Mouse (Mus musculus): ENCODE results near the gene Actl9. TPM values are rescaled to one million over a fixed set of nuclear protein-coding genes. Genes with fewer than 3 reads are reported as not detected.

Gene Actl9
- total RNA-seq (2022), result not detected

- no peak for DNase-seq (ENCODE audit: low spot score in 2 of 2)
Measured at GRCm38 (mm10) chr17:33432019-33432946, at the start of gene Actl9. Gene Actl9 (plus strand): TSS chr17:33432896.

DNA sequence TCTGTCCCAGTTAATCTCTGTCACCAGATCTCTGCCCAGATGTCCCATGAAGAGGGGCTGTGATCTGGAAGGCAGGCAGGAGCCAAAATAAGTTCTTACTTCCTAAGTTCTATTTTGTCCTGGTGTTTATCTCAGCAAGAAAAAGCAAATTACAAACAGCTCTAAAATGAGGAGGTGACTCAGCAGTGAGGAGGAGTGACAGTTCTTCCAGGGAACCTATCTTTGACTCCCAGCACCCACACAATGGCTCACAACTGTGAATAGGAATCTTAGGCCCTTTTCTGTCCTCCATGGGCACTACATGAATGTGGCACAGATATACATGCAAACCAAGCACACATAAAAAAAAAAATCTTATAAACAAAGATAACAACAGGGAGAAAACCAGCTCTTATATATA lies 47.0 kb upstream of the Actl9 start:
- DNase-seq (ENCODE audit: low spot score in 2 of 2), result no peak

DNA sequence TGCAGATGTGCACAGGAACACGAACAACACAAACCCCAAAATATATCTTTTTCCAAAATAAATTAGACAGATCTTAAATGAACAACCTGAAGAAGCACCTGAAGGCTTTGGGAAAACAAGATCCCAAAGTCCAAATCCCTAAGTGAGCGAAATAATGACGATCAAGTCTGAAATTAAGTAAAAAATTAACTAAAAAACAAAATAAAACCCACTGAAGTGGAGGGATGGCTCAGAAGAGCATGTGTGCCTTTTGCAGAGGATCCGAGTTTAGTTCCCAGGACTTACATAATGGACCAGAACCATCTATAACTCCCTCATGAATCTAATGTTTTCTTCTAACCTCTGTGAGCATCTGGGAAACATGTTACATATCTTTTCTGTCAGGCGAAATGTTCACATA lies 40.4 kb upstream of the Actl9 start:
- DNase-seq (ENCODE audit: low spot score in 2 of 2), result no peak

DNA sequence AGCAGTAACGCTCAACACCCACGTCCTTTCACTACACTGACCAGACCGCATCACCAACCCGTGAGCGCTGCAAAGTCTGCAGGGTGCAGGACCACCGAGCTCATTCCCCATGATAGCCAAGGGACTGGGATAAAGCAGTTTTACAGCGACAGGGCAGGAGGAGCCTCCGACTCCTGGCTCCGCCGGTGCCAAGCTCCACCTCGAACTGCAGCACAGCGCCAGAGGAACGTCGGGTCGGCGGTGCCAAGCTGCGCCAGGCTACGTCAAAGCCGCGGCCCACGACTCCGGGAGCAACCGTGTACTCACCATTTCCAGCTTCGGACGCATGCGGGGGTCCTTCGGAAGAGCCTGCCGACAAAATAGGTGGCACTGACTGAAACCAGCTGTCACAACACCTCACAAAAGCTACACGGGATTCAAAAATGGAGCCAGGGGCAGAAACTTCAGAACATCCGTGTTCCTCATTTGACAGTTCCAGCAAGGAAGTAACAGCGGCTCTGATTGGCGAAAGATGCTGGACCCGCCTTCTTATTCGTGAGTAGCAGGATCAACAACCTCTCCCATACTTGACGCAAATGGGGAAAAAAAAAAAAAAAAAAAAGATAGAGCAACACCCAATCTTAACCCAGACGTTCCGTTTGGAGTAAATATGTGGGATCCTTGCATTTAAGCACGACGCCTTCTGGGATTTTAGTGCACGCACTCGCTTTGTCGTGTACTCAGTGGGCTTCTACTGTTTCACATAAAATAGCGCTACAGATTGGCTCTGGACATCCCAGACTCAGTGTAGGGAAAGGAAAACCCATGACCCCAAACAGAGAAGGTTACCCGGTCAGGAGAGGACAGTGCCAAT lies 38.3 kb upstream of the Actl9 start, which contains the start of gene Zfp101:
TSS of gene Zfp101 (minus strand) at position 460 of the 853 bp plus-strand sequence.
- peak; percentile 85 to 86 for DNase-seq (ENCODE audit: low spot score in 2 of 2)

DNA sequence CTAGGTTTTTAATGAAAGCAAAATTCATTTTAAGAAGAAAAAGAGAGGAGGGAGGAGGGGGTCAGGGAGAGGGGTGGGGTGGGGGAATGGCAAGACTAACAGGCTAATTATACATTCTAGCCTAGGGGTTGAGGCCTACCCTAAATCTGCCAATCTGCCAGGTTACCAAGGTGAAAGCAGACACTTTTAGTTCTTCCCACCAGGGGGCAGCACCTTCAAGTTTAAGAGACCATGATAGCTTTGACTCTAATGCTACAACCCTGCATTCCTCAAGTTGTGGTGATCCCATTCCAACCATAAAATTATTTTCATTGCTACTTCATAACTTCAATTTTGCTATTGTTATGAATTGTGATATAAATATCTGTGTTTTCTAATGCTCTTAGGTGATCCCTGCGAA lies 6.5 kb downstream of the Actl9 start:
- DNase-seq (ENCODE audit: low spot score in 2 of 2), result peak; percentile 41 to 50

DNA sequence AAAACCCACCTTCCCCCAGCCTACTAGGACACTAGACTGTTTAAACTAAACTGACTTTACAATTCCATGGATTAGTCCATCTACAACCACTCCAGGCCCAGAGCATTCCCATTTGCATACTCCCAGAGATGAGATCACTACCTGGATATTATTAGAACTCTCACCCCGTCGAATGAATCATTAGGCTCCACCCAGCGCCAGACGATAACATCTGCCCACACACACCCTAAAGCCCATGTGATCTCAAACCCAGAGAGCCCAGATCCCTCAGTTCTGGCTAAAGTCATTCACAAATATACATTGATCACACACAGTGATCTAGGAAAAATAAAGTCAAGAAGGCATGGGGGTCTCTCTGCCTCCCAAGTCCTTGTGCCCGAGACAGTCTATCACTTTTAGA lies 7.2 kb downstream of the Actl9 start:
- DNase-seq (ENCODE audit: low spot score in 2 of 2), result no peak

DNA sequence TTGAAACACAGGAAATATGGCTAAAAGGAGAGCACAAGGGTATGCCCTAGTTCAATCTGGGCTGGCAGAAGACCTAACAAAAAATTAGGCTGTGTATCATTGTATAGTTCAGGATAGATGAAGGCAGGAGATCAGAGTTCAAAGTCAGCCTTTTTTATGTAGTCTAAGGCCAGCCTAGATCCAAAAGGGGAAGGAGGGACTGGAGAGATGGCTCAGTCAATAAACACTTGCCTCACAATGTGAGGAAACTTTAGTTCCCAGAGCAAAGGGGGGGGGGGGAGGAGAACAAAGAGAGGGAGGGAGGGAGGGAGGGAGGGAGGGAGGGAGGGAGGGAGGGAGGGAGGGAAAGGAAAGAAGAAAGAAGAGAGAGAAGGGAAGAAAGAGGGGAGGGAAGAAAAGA lies 8.5 kb downstream of the Actl9 start:
- no peak for DNase-seq (ENCODE audit: low spot score in 2 of 2)

DNA sequence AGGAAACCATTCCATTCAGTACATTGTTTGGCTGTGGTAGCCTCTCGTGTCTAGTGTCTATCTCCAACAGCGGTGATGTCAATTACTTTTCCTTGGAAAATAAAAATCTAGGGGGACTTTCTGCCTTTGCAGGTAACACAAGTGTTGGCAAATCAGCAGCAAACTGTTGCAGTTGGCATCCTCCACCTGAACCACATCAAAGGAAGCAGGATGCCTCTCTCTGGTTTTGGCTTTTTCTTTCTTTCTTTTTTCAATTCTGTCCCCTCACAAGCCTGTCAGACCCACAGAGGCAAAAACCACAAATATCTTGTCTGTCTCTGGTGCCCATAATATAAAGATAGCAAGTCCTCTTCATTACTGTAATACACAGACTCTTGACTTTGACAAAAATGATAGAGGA lies 23.9 kb downstream of the Actl9 start:
- no peak for DNase-seq (ENCODE audit: low spot score in 2 of 2)

DNA sequence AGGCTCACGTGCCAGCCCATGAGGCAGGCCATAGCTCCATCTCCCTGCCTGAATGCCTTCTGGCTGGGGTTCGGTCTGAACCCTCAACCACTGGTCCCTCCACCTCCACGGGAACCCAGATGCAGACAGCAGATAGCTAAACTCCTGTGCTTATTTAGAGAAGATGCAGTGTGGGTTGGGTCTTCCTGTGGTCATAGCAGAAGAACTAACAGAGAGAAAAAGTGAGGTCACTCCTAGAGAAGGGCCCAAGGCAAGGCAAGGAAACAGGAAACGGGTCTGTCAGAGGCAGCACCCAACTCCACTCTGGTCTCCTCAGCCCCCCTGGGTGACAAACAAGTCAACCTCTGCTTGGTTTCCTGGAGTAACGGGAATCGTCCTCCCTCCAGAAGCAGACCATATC lies 38.5 kb downstream of the Actl9 start:
- no peak for DNase-seq (ENCODE audit: low spot score in 2 of 2)

Other genes starting within 250 kb of the Actl9 start
- not detected for gene Olfr239, start 241.6 kb upstream of the Actl9 start, total RNA-seq (2022)
- gene Olfr1564, start 211.2 kb upstream of the Actl9 start, total RNA-seq (2022), result under 1 TPM; 0.27 to 0.46 (median 0.38) TPM
- gene Zfp955a, start 177.8 kb upstream of the Actl9 start, total RNA-seq (2022), result 1 to 10 TPM; 4.1 to 5.8 (median 5.4) TPM
- not detected for gene Olfr63, start 168.2 kb upstream of the Actl9 start, total RNA-seq (2022)
- gene Zfp955b, start 143.4 kb upstream of the Actl9 start, total RNA-seq (2022), result 10 to 100 TPM in 2 of 4 experiments, 1 to 10 TPM in 2; 8.8 to 12.0 (median 10.2) TPM
- 1 to 10 TPM; 2.6 to 4.8 (median 3.1) TPM for gene Zfp81, start 74.0 kb upstream of the Actl9 start, total RNA-seq (2022)
- 1 to 10 TPM; 3.1 to 3.6 (median 3.4) TPM for gene Zfp101, start 38.3 kb upstream of the Actl9 start, total RNA-seq (2022)
- gene Adamts10, start 91.3 kb downstream of the Actl9 start, total RNA-seq (2022), result 1 to 10 TPM; 2.6 to 5.4 (median 3.2) TPM
- 1 to 10 TPM in 1 of 4 experiments, under 1 TPM in 3; 0.07 to 2.0 (median 0.34) TPM for gene Myo1f, start 122.8 kb downstream of the Actl9 start, total RNA-seq (2022)
- gene Zfp414, start 196.2 kb downstream of the Actl9 start, total RNA-seq (2022), result 1 to 10 TPM; 4.7 to 8.6 (median 6.3) TPM
- gene Pram1, start 205.2 kb downstream of the Actl9 start, total RNA-seq (2022), result under 1 TPM in 2 of 4 experiments, not detected in 2; 0.15 to 0.24 TPM